Mouse (Mus musculus): ENCODE data around the gene Mpped1. TPM values are rescaled to one million over a fixed set of nuclear protein-coding genes. Genes with fewer than 3 reads are reported as not detected.
A peak's percentile ranks its signal among the peaks of the same experiment; 100 is the strongest.

The Mpped1 gene
- polyA plus RNA-seq, 1 experiment = not detected

DNA sequence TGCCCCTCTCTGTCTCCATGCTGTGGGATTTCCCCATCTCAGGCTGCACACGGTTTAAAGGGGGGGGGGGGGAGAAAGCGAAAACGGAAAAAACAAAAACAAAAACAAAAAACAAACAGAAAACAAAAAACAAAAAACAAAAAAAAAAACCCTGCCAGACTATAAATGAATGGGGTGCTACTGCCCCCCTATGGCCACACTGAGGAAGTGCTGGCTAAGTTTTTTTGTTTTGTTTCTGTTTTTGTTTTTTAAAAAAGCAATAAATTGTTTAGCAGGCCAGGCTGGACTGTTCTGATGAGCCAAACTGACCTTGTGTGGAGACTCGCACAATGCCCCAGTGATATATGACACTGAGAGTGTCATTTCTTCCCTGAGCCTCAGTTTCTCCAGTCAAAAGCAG, 20.3 kb upstream of the Mpped1 start:
- no peaks in the 10 kb centered on the region for H3K27me3 ChIP-seq (replicated peaks; ENCODE audit: control insufficient read depth, insufficient read depth, low read length)
- TF ChIP-seq POLR2A (IDR thresholded peaks at IDR 0.05; ENCODE audit: low read depth, low read length) = no peak
- peak; percentile 41 for TF ChIP-seq CTCF (conservative IDR thresholded peaks at IDR 0.05; ENCODE audit: insufficient read depth, insufficient read length, low read depth, low read length)
- WGBS = 9% methylated on average over 4 of the region's 4 CpGs
- H3K27ac ChIP-seq (ENCODE audit: insufficient read depth, low read depth, low read length) = no peak overlapping the region
- DNase-seq = no peak
- no peaks in the 10 kb centered on the region for H3K36me3 ChIP-seq (ENCODE audit: control insufficient read depth, insufficient read depth, low read length)
- no peaks in the 10 kb centered on the region for H3K4me1 ChIP-seq (ENCODE audit: control insufficient read depth, insufficient read depth, low read length)
- H3K4me3 ChIP-seq (ENCODE audit: insufficient read depth, low read depth, low read length) = no peak overlapping the region

GRCm38 (mm10) chr15:83760683-83761082, 18.6 kb upstream of the Mpped1 start:
- 4% methylated on average over 10 of the region's 10 CpGs for WGBS
- Histone ChIP-seq H3K4me3 (ENCODE audit: insufficient read depth, low read depth, low read length) (no peak overlapping the region), H3K27ac (ENCODE audit: insufficient read depth, low read depth, low read length) (no peak overlapping the region), H3K4me1 (ENCODE audit: control insufficient read depth, insufficient read depth, low read length) (no peaks in the 10 kb centered on the region), H3K27me3 (replicated peaks; ENCODE audit: control insufficient read depth, insufficient read depth, low read length) (no peaks in the 10 kb centered on the region), H3K36me3 (ENCODE audit: control insufficient read depth, insufficient read depth, low read length) (no peaks in the 10 kb centered on the region)
- TF ChIP-seq CTCF (conservative IDR thresholded peaks at IDR 0.05; ENCODE audit: insufficient read depth, insufficient read length, low read depth, low read length) (peak; percentile 74), POLR2A (IDR thresholded peaks at IDR 0.05; ENCODE audit: low read depth, low read length) (no peak)
- no peak for DNase-seq

DNA sequence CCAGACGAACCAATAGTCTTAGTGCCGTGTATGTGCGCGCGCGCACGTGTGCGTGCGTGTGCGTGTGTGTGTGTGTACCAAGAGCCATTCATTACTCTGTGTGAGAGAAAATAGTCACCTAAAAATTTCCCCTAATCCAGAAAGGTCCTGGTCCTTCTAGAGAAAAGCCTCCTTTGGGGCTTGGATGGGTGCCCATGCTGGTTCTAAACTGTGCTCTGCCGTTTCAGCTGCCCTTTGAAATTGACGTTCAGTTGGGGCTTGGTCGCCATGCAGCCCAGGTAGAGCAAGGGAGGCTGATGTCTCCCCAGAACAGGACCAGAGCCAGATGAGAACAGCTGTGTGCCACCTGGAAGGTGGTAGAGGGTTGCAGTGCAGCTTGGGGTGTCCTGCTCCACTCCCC, 17.8 kb upstream of the Mpped1 start:
- 83% methylated on average over 13 of the region's 13 CpGs for WGBS
- TF ChIP-seq CTCF (conservative IDR thresholded peaks at IDR 0.05; ENCODE audit: insufficient read depth, insufficient read length, low read depth, low read length) (no peak), POLR2A (IDR thresholded peaks at IDR 0.05; ENCODE audit: low read depth, low read length) (no peak)
- Histone ChIP-seq H3K4me1 (ENCODE audit: control insufficient read depth, insufficient read depth, low read length) (no peaks in the 10 kb centered on the region), H3K27me3 (replicated peaks; ENCODE audit: control insufficient read depth, insufficient read depth, low read length) (no peaks in the 10 kb centered on the region), H3K36me3 (ENCODE audit: control insufficient read depth, insufficient read depth, low read length) (no peaks in the 10 kb centered on the region), H3K4me3 (ENCODE audit: insufficient read depth, low read depth, low read length) (no peak overlapping the region), H3K27ac (ENCODE audit: insufficient read depth, low read depth, low read length) (no peak overlapping the region)
- DNase-seq = no peak

GRCm38 (mm10) chr15:83765388-83766029, 13.8 kb upstream of the Mpped1 start:
- TF ChIP-seq CTCF (conservative IDR thresholded peaks at IDR 0.05; ENCODE audit: insufficient read depth, insufficient read length, low read depth, low read length) = no peak
- TF ChIP-seq POLR2A (IDR thresholded peaks at IDR 0.05; ENCODE audit: low read depth, low read length) = no peak

GRCm38 (mm10) chr15:83771346-83772053, 7.8 kb upstream of the Mpped1 start:
- Histone ChIP-seq H3K4me3 (ENCODE audit: insufficient read depth, low read depth, low read length) (no peak overlapping the region), H3K36me3 (ENCODE audit: control insufficient read depth, insufficient read depth, low read length) (no peaks in the 10 kb centered on the region), H3K27me3 (replicated peaks; ENCODE audit: control insufficient read depth, insufficient read depth, low read length) (no peaks in the 10 kb centered on the region), H3K4me1 (ENCODE audit: control insufficient read depth, insufficient read depth, low read length) (no peaks in the 10 kb centered on the region), H3K27ac (ENCODE audit: insufficient read depth, low read depth, low read length) (no peak overlapping the region)
- no peak for TF ChIP-seq CTCF (conservative IDR thresholded peaks at IDR 0.05; ENCODE audit: insufficient read depth, insufficient read length, low read depth, low read length)
- no peak for TF ChIP-seq POLR2A (IDR thresholded peaks at IDR 0.05; ENCODE audit: low read depth, low read length)
- WGBS = 70% methylated on average over 8 of the region's 8 CpGs
- DNase-seq = no peak

More at GRCm38 (mm10) chr15:83765388-83766029, 13.8 kb upstream of the Mpped1 start:
- no peak overlapping the region for H3K27ac ChIP-seq (ENCODE audit: insufficient read depth, low read depth, low read length)
- H3K27me3 ChIP-seq (replicated peaks; ENCODE audit: control insufficient read depth, insufficient read depth, low read length) = no peaks in the 10 kb centered on the region
- H3K4me1 ChIP-seq (ENCODE audit: control insufficient read depth, insufficient read depth, low read length) = no peaks in the 10 kb centered on the region
- DNase-seq = no peak
- 45% methylated on average over 6 of the region's 6 CpGs for WGBS
- H3K36me3 ChIP-seq (ENCODE audit: control insufficient read depth, insufficient read depth, low read length) = no peaks in the 10 kb centered on the region
- no peak overlapping the region for H3K4me3 ChIP-seq (ENCODE audit: insufficient read depth, low read depth, low read length)

GRCm38 (mm10) chr15:83772460-83772859, 6.8 kb upstream of the Mpped1 start:
- Histone ChIP-seq H3K27me3 (replicated peaks; ENCODE audit: control insufficient read depth, insufficient read depth, low read length) (no peaks in the 10 kb centered on the region), H3K4me1 (ENCODE audit: control insufficient read depth, insufficient read depth, low read length) (no peaks in the 10 kb centered on the region), H3K27ac (ENCODE audit: insufficient read depth, low read depth, low read length) (no peak overlapping the region), H3K4me3 (ENCODE audit: insufficient read depth, low read depth, low read length) (no peak overlapping the region), H3K36me3 (ENCODE audit: control insufficient read depth, insufficient read depth, low read length) (no peaks in the 10 kb centered on the region)
- WGBS = 46% methylated on average over 5 of the region's 5 CpGs
- peak; percentile 64 for DNase-seq
- TF ChIP-seq CTCF (conservative IDR thresholded peaks at IDR 0.05; ENCODE audit: insufficient read depth, insufficient read length, low read depth, low read length) = no peak
- no peak for TF ChIP-seq POLR2A (IDR thresholded peaks at IDR 0.05; ENCODE audit: low read depth, low read length)

GRCm38 (mm10) chr15:83772953-83773352, 6.3 kb upstream of the Mpped1 start:
- DNase-seq = peak; percentile 60

More at GRCm38 (mm10) chr15:83772953-83773352, 6.3 kb upstream of the Mpped1 start:
- Histone ChIP-seq H3K27me3 (replicated peaks; ENCODE audit: control insufficient read depth, insufficient read depth, low read length) (no peaks in the 10 kb centered on the region), H3K4me3 (ENCODE audit: insufficient read depth, low read depth, low read length) (no peak overlapping the region), H3K4me1 (ENCODE audit: control insufficient read depth, insufficient read depth, low read length) (no peaks in the 10 kb centered on the region), H3K27ac (ENCODE audit: insufficient read depth, low read depth, low read length) (no peak overlapping the region), H3K36me3 (ENCODE audit: control insufficient read depth, insufficient read depth, low read length) (no peaks in the 10 kb centered on the region)
- WGBS = 73% methylated on average over 4 of the region's 4 CpGs
- TF ChIP-seq POLR2A (IDR thresholded peaks at IDR 0.05; ENCODE audit: low read depth, low read length) (no peak), CTCF (conservative IDR thresholded peaks at IDR 0.05; ENCODE audit: insufficient read depth, insufficient read length, low read depth, low read length) (no peak)

Data from kidney, adult 2 months (tissue).